Mouse (Mus musculus) hindbrain, embryonic 14.5 days (tissue): ENCODE measurements around the gene Gm6217. TPM values are rescaled to one million over a fixed set of nuclear protein-coding genes. Genes with fewer than 3 reads are reported as not detected.
"Not testable (repeated sequence)": the region's sequence is repeated elsewhere in the genome, so short reads cannot be mapped to it uniquely, and the experiment has no call there.

Experiments used
- ATAC-seq: fragments of 200-750 bp; cut with Nextera tagmentation; 2 replicates; pipeline ENCODE4 v1.8.0; 2017; ENCODE audit warnings: moderate number of reproducible peaks, mild to moderate bottlenecking, moderate TSS enrichment, moderate library complexity; ENCODE audit not compliant: low FRiP score
- DNase-seq: peaks from one replicate; pipeline ENCODE4 v3.0.0-alpha.2; 2015; ENCODE audit warnings: low spot score
- H3K27ac ChIP-seq: fragments of 300-500 bp; sonication (generic); 2 replicates; pipeline ENCODE4 v1.5.1; 2014; ENCODE audit warnings: mild to moderate bottlenecking, moderate library complexity
- H3K27me3 ChIP-seq: fragments of 300-500 bp; sonication (generic); 2 replicates; pipeline ENCODE4 v1.6.1; 2014; ENCODE audit warnings: mild to moderate bottlenecking, low read length, mixed read lengths; ENCODE audit not compliant: control insufficient read depth, insufficient read depth
- H3K36me3 ChIP-seq: fragments of 300-500 bp; sonication (generic); replicated peaks from 2 replicates; pipeline ENCODE4 v1.6.1; 2014; ENCODE audit not compliant: control insufficient read depth, insufficient read depth
- H3K4me1 ChIP-seq: fragments of 300-500 bp; sonication (generic); replicated peaks from 2 replicates; pipeline ENCODE4 v1.6.1; 2014; ENCODE audit warnings: antibody characterized with exemption, low read length, mixed read lengths; ENCODE audit not compliant: control insufficient read depth, insufficient read depth
- H3K4me2 ChIP-seq: fragments of 300-500 bp; sonication (generic); replicated peaks from 2 replicates; pipeline ENCODE4 v1.6.1; 2014; ENCODE audit warnings: mild to moderate bottlenecking, moderate library complexity
- H3K4me3 ChIP-seq: fragments of 300-500 bp; sonication (generic); replicated peaks from 2 replicates; pipeline ENCODE4 v1.5.1; 2014; ENCODE audit warnings: mild to moderate bottlenecking, low read length
- H3K9ac ChIP-seq: fragments of 300-500 bp; sonication (generic); 2 replicates; pipeline ENCODE4 v1.6.1; 2014
- H3K9me3 ChIP-seq: fragments of 300-500 bp; sonication (generic); 2 replicates; pipeline ENCODE4 v1.6.1; 2016; ENCODE audit warnings: low read length; ENCODE audit not compliant: control insufficient read depth
- WGBS: fragments of 180-500 bp; shearing (Covaris S2); extraction: QIAGEN DNeasy Blood & Tissue Kit; methylation state at CpG from one replicate; pipeline ENCODE4 v1.1.7; 2014; 5-methylcytosine and 5-hydroxymethylcytosine counted together
- polyA plus RNA-seq: library from polyadenylated mRNA; unstranded; fragments of >200 nt; fragmentation: Nextera tagmentation; extraction: Ambion mirVana; gene quantifications from 2 replicates; pipeline ENCODE4 v1.2.1, GENCODE M21; 2014

Gm6217 gene
- polyA plus RNA-seq: not detected in 2 replicates

DNA sequence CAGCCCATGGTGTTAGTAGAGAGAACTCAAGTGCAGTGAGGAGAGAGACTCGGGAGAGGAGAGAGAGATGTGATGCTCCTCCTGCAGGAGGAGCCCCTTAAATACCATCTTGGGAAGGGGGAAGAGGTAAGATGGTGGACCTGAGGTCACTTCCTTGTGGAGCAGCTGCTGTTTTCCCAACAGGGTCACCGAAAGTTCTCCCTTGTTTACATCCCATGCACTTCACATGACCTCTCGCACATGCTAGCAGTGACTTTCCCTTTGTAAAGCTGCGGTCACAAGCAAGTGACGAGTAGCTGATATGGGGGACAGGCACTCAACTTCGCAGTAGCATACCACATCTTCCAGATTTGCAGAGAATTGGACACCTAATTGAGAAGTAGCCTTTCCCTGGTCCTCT lies at the start of gene Gm6217:
TSS of gene Gm6217 (minus strand) at position 74 of the 400 bp plus-strand sequence.
- H3K4me3 ChIP-seq, H3K9me3 ChIP-seq, H3K27me3 ChIP-seq, ATAC-seq, H3K36me3 ChIP-seq, DNase-seq, H3K4me1 ChIP-seq, H3K9ac ChIP-seq, H3K4me2 ChIP-seq, H3K27ac ChIP-seq: not testable (repeated sequence)
- no CpG with 5 or more reads among the region's 6 CpGs for WGBS

- no peaks in the 10 kb centered on the region for H3K9me3 ChIP-seq
- no peak for ATAC-seq
- no peak for DNase-seq
- H3K4me2 ChIP-seq: no peak overlapping the region
- no peak overlapping the region for H3K27ac ChIP-seq
- H3K4me1 ChIP-seq: no peaks in the 10 kb centered on the region
- no peak overlapping the region for H3K9ac ChIP-seq
- H3K4me3 ChIP-seq: no peak overlapping the region
- no peaks in the 10 kb centered on the region for H3K36me3 ChIP-seq
- H3K27me3 ChIP-seq: no peaks in the 10 kb centered on the region
Measured at GRCm38 (mm10) chr1:82977840-82978239, 46.6 kb upstream of the Gm6217 start.

DNA sequence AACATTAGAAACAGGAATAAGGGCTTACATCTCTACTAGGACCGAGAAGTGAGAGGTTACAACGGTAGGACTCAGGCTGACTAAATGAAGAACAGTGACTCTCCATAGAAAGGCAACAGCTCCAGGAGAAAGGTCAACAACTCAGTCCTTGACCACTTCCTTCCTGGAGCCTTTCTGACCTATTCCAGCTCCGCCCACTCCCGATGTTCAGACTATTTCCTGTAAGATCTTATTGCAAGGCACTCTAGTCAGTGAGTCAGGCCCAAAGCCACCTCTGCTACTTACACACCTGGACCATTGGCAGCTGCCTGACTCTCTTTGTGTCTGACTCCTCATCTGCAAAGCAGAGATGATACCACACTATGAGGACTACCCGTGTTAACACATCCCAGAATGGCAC lies 44.6 kb upstream of the Gm6217 start:
- no peak overlapping the region for H3K4me2 ChIP-seq

DNA sequence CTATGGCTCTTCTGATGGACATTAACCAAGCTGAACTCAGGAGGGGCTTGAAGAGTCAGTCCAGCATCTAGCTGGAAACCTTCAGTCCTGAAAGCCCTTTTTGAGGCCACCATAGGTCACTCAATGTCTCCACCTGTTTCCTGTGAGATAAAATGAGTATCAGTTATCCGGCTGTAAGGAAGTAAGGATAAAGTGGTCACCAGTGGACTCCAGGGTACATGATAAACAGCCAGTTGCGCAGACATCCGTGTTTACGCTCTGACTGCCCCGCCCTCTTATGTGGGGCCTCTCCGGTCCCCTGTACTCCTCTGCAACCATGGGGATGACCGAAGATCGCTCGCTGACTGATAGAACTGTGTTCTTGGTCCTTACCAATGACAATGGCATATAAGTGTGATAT lies 43.1 kb upstream of the Gm6217 start:
- 93% methylated on average over 9 of the region's 9 CpGs for WGBS
- Histone ChIP-seq H3K4me3 (no peak overlapping the region), H3K4me2 (no peak overlapping the region), H3K36me3 (no peaks in the 10 kb centered on the region), H3K4me1 (no peaks in the 10 kb centered on the region), H3K9me3 (no peaks in the 10 kb centered on the region), H3K27ac (no peak overlapping the region), H3K9ac (no peak overlapping the region), H3K27me3 (no peaks in the 10 kb centered on the region)
- ATAC-seq (no peak), DNase-seq (no peak)

More for the DNA sequence above, 44.6 kb upstream of the Gm6217 start:
- Histone ChIP-seq H3K4me3 (no peak overlapping the region), H3K9me3 (no peaks in the 10 kb centered on the region), H3K27ac (no peak overlapping the region), H3K4me1 (no peaks in the 10 kb centered on the region), H3K9ac (no peak overlapping the region), H3K27me3 (no peaks in the 10 kb centered on the region), H3K36me3 (no peaks in the 10 kb centered on the region)
- 86% methylated on average over 5 of the region's 5 CpGs for WGBS
- ATAC-seq (no peak), DNase-seq (no peak)

- Histone ChIP-seq H3K9me3 (no peaks in the 10 kb centered on the region), H3K4me3 (no peak overlapping the region), H3K4me2 (no peak overlapping the region), H3K27ac (no peak overlapping the region), H3K4me1 (no peaks in the 10 kb centered on the region), H3K27me3 (no peaks in the 10 kb centered on the region), H3K36me3 (no peaks in the 10 kb centered on the region), H3K9ac (no peak overlapping the region)
- ATAC-seq (no peak), DNase-seq (no peak)
- WGBS: 69% methylated on average over 6 of the region's 6 CpGs
Measured at GRCm38 (mm10) chr1:82973901-82974300, 42.7 kb upstream of the Gm6217 start.

- no peak overlapping the region for H3K4me2 ChIP-seq
- DNase-seq (no peak), ATAC-seq (no peak)
- no peak overlapping the region for H3K9ac ChIP-seq
- no peaks in the 10 kb centered on the region for H3K9me3 ChIP-seq
- H3K27ac ChIP-seq: no peak overlapping the region
- H3K27me3 ChIP-seq: no peaks in the 10 kb centered on the region
- 91% methylated on average over 1 of the region's 1 CpGs for WGBS
- H3K4me3 ChIP-seq: no peak overlapping the region
- H3K4me1 ChIP-seq: no peaks in the 10 kb centered on the region
- no peaks in the 10 kb centered on the region for H3K36me3 ChIP-seq
Measured at GRCm38 (mm10) chr1:82973244-82973643, 42.0 kb upstream of the Gm6217 start.

DNA sequence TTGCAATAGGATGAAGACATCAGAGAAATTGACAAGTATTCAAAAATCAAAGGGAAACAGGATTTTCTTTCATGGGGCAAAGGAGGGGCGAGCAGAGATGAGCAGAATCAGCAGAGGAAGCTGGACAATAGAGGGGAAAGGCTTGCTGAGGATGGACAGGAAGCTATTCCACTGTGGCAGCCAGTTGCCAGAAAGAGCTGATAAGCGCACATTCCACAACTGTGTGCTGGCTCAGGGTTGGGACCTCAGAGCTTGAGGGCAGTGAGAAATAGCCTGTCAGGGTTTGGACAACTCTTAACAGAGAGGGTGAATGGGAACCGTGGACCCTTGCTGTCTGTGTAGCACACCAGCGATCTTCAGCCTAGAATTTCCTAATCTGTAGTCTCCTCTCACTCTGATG lies 40.8 kb upstream of the Gm6217 start:
- no peak for ATAC-seq
- no peak overlapping the region for H3K9ac ChIP-seq
- no peak for DNase-seq
- H3K4me2 ChIP-seq: no peak overlapping the region
- H3K4me1 ChIP-seq: no peaks in the 10 kb centered on the region
- no peak overlapping the region for H3K4me3 ChIP-seq
- H3K27me3 ChIP-seq: no peaks in the 10 kb centered on the region
- H3K27ac ChIP-seq: no peak overlapping the region
- no peaks in the 10 kb centered on the region for H3K36me3 ChIP-seq
- H3K9me3 ChIP-seq: no peaks in the 10 kb centered on the region
- WGBS: 64% methylated on average over 4 of the region's 4 CpGs

DNA sequence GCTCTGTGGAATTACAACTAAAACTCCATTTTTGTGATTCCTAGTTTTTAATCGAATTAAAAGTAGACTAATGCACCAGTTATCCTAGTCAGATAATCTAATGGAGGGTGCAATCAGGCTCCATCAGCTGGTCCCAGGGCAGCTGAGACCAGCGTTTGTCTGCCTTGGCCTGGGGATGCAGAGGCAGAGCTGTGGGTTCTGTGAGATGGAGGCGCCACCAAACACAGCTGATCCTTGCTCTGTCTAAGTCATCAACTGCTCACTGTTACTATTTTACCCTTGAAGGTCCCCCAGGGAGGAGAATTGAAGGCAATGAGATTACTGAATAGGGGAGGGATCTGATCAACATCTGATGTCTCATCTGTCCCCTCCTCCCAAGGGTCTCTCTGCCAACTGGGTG lies 35.2 kb upstream of the Gm6217 start:
- Histone ChIP-seq H3K27me3 (no peaks in the 10 kb centered on the region), H3K27ac (no peak overlapping the region), H3K4me1 (no peaks in the 10 kb centered on the region), H3K36me3 (no peaks in the 10 kb centered on the region), H3K4me3 (no peak overlapping the region), H3K9ac (no peak overlapping the region), H3K4me2 (no peak overlapping the region), H3K9me3 (no peaks in the 10 kb centered on the region)
- DNase-seq: no peak
- 54% methylated on average over 3 of the region's 3 CpGs for WGBS
- no peak for ATAC-seq

- Histone ChIP-seq H3K9ac (no peak within 1 kb of the TSS), H3K36me3 (no peaks in the 10 kb centered on the region), H3K4me1 (no peaks in the 10 kb centered on the region), H3K27ac (no peak within 1 kb of the TSS), H3K27me3 (no peaks in the 10 kb centered on the region), H3K4me2 (no peak within 1 kb of the TSS), H3K9me3 (no peaks in the 10 kb centered on the region), H3K4me3 (no peak within 1 kb of the TSS)
- ATAC-seq (no peak), DNase-seq (no peak)
- 94% methylated on average over 11 of the region's 11 CpGs for WGBS
Measured at GRCm38 (mm10) chr1:82959870-82960385, 28.7 kb upstream of the Gm6217 start, which contains the start of gene Gm47955. Gene Gm47955, plus strand, starts transcription at chr1:82960286.

DNA sequence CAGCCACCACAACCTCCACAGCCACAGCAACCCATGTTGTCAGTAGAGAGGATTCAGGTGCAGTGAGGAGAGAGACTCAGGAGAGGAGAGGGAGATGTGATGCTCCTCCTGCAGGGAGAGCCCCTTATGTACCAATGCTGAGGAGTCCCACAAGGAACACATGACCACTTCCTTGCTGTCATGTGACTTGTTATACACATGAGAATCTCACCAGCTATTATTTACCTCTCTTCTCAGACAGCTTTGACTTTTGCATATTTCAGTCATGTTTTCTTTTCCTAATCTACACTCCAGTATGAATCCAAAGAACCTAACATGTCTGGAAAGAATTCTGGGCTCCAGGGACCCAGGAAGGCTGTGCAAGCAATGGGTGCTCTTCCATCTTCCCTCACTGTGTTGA lies 24.7 kb upstream of the Gm6217 start, which contains the start of gene Gm7544:
TSS of gene Gm7544 (minus strand) at position 101 of the 400 bp plus-strand sequence.
- H3K36me3 ChIP-seq, H3K9me3 ChIP-seq, H3K4me2 ChIP-seq, H3K27me3 ChIP-seq, ATAC-seq, H3K27ac ChIP-seq, H3K9ac ChIP-seq, H3K4me3 ChIP-seq, H3K4me1 ChIP-seq, DNase-seq: not testable (repeated sequence)
